Mouse (Mus musculus) retina, postnatal 7 days (tissue): ENCODE measurements at regions not wholly inside any gene's neighbourhood (a gene's known extent, or its start where the extent isn't known, plus 50 kb on each side); places are given as distances from the start of the nearest gene placed in this dataset.

Source experiments
- DNase-seq: peaks from one replicate; pipeline ENCODE4 v3.0.0-alpha.2; 2012; ENCODE audit warnings: low read depth, low spot score

GRCm38 (mm10) chr5:111506821-111507220, 89.7 kb downstream of the Mn1 start:
- DNase-seq, result no peak

- no peak for DNase-seq
These were observed 90.2 kb downstream of the Mn1 start for GRCm38 (mm10) chr5:111507332-111507731.

- no peak for DNase-seq
These were observed 91.9 kb downstream of the Mn1 start for GRCm38 (mm10) chr5:111509014-111509561.

GRCm38 (mm10) chr5:111509575-111510057, 92.5 kb downstream of the Mn1 start:
- no peak for DNase-seq

GRCm38 (mm10) chr5:111510183-111510878, 93.2 kb downstream of the Mn1 start:
- DNase-seq, result no peak

- DNase-seq, result no peak
These were observed 93.7 kb downstream of the Mn1 start for GRCm38 (mm10) chr5:111510879-111511231.

- no peak for DNase-seq
These were observed 94.8 kb downstream of the Mn1 start for GRCm38 (mm10) chr5:111511982-111512381.

- no peak for DNase-seq
These were observed 96.8 kb downstream of the Mn1 start for GRCm38 (mm10) chr5:111513976-111514375.

GRCm38 (mm10) chr5:111519059-111519458, 101.9 kb downstream of the Mn1 start:
- DNase-seq, result no peak

GRCm38 (mm10) chr5:111519500-111520041, 102.4 kb downstream of the Mn1 start:
- DNase-seq, result no peak

- DNase-seq, result no peak
These were observed 104.7 kb downstream of the Mn1 start for GRCm38 (mm10) chr5:111521866-111522265.

GRCm38 (mm10) chr5:111522586-111522985, 105.4 kb downstream of the Mn1 start:
- no peak for DNase-seq

- DNase-seq, result no peak
These were observed 110.6 kb downstream of the Mn1 start for GRCm38 (mm10) chr5:111527741-111528140.

- DNase-seq, result no peak
These were observed 111.9 kb downstream of the Mn1 start for GRCm38 (mm10) chr5:111529096-111529495.

- DNase-seq, result no peak
These were observed 113.7 kb downstream of the Mn1 start for GRCm38 (mm10) chr5:111530628-111531524.

- no peak for DNase-seq
These were observed 115.4 kb downstream of the Mn1 start for GRCm38 (mm10) chr5:111532446-111533035.

GRCm38 (mm10) chr5:111535978-111536377, 118.8 kb downstream of the Mn1 start:
- DNase-seq, result no peak

GRCm38 (mm10) chr5:111538560-111539450, 121.6 kb downstream of the Mn1 start:
- DNase-seq, result no peak

- DNase-seq, result no peak
These were observed 123.3 kb downstream of the Mn1 start for GRCm38 (mm10) chr5:111540486-111540885.

GRCm38 (mm10) chr5:111542077-111542476, 124.9 kb downstream of the Mn1 start:
- DNase-seq, result no peak
